In genomic region chr4:34549981-34550747, GRCm38 (mm10) we compare ENCODE assay signal across 8 mouse cellular contexts. TPM values are rescaled to one million over a fixed set of nuclear protein-coding genes. Genes with fewer than 3 reads are reported as not detected.
DNase-seq lines count a peak whose midpoint lies in the region; ATAC-seq and TF ChIP-seq lines count a peak whose summit lies in the region.

No protein-coding gene starts in this region.

- H3K9ac ChIP-seq in embryonic facial prominence, embryonic 14.5 days (ENCODE audit: low read depth, low read length), result peak overlapping the region; percentile 94
- peak overlapping the region; percentile 89 for H3K9ac ChIP-seq in heart, adult 2 months (ENCODE audit: low read depth, low read length)
- peak overlapping the region; percentile 98 for H3K9ac ChIP-seq in limb, embryonic 13.5 days
- H3K9ac ChIP-seq in midbrain, embryonic 16.5 days (ENCODE audit: low read depth, low read length), result peak overlapping the region; percentile 96

- no peaks in the 10 kb centered on the region for H3K27me3 ChIP-seq in embryonic facial prominence, embryonic 14.5 days (replicated peaks; ENCODE audit: control insufficient read depth, insufficient read depth, low read length)
- H3K27me3 ChIP-seq in heart, adult 2 months (ENCODE audit: control insufficient read depth, insufficient read depth, low read length), result no peaks in the 10 kb centered on the region
- no peaks in the 10 kb centered on the region for H3K27me3 ChIP-seq in limb, embryonic 13.5 days
- H3K27me3 ChIP-seq in midbrain, embryonic 16.5 days (ENCODE audit: control insufficient read depth, insufficient read depth, low read depth, low read length), result no peaks in the 10 kb centered on the region

- WGBS in embryonic facial prominence, embryonic 14.5 days, result 2% methylated on average over 38 of the region's 38 CpGs
- 3% methylated on average over 38 of the region's 38 CpGs for WGBS in heart, adult 2 months
- 2% methylated on average over 38 of the region's 38 CpGs for WGBS in limb, embryonic 13.5 days
- WGBS in midbrain, embryonic 16.5 days, result 3% methylated on average over 38 of the region's 38 CpGs

- TF ChIP-seq POLR2A in heart, adult 2 months (IDR thresholded peaks at IDR 0.05; ENCODE audit: insufficient read depth, low read depth, low read length), result peak; percentile 77

- intact Hi-C loops in heart, adult 2 months (cut with DNase I), result loop anchor here (2.0 to 10.0 kb wide), 4 partner anchors 65 to 1235 kb away; partner anchors contain the start of genes Orc3, Rars2, Rngtt and Slc35a1

- peaks cover 6% of the 10 kb centered on the region; the same call in 1 of the 2 replicates for H3K4me1 ChIP-seq in embryonic facial prominence, embryonic 14.5 days (ENCODE audit: control insufficient read depth, insufficient read depth, low read length)
- H3K4me1 ChIP-seq in heart, adult 2 months (ENCODE audit: control insufficient read depth, insufficient read depth, low read length), result peaks cover 6% of the 10 kb centered on the region
- H3K4me1 ChIP-seq in limb, embryonic 13.5 days, result peaks cover 15% of the 10 kb centered on the region
- H3K4me1 ChIP-seq in midbrain, embryonic 16.5 days (ENCODE audit: control insufficient read depth, insufficient read depth, low read length), result peaks cover 26% of the 10 kb centered on the region

- peak; percentile 98 for DNase-seq in 3T3-L1 (ENCODE audit: low read depth, low spot score)
- peak; percentile 95 to 96 for DNase-seq in adrenal gland, postnatal 4 days (ENCODE audit: low spot score in 2 of 2)
- DNase-seq in embryonic facial prominence, embryonic 14.5 days (ENCODE audit: low spot score), result peak; percentile 99
- peak; percentile 98 for DNase-seq in heart, adult 2 months
- peak; percentile 98 for DNase-seq in kidney, adult 8-10 months
- peak; percentile 95 to 97 for DNase-seq in spleen, postnatal 10 days (ENCODE audit: low spot score in 2 of 2)

- H3K27ac ChIP-seq in embryonic facial prominence, embryonic 14.5 days (replicated peaks; ENCODE audit: low read depth, low read length), result peak overlapping the region; percentile 92
- H3K27ac ChIP-seq in heart, adult 2 months, result peak overlapping the region; percentile 92
- H3K27ac ChIP-seq in limb, embryonic 13.5 days, result peak overlapping the region; percentile 94
- H3K27ac ChIP-seq in midbrain, embryonic 16.5 days (ENCODE audit: low read length), result peak overlapping the region; percentile 94

- H3K79me2 ChIP-seq in heart, adult 2 months (replicated peaks; ENCODE audit: control insufficient read depth, insufficient read depth, low read length), result peaks cover 2% of the 10 kb centered on the region; the same call in 1 of the 2 replicates

- TF ChIP-seq EP300 in heart, adult 2 months (IDR thresholded peaks at IDR 0.05; ENCODE audit: insufficient read depth, low read depth, low read length), result peak; percentile 78

- peak overlapping the region; percentile 95 for H3K4me3 ChIP-seq in embryonic facial prominence, embryonic 14.5 days (ENCODE audit: low read depth, low read length)
- H3K4me3 ChIP-seq in heart, adult 2 months, result peak overlapping the region; percentile 81
- peak overlapping the region; percentile 98 for H3K4me3 ChIP-seq in limb, embryonic 13.5 days
- peak overlapping the region; percentile 91 for H3K4me3 ChIP-seq in midbrain, embryonic 16.5 days (ENCODE audit: low read depth, low read length)

- H3K36me3 ChIP-seq in embryonic facial prominence, embryonic 14.5 days (ENCODE audit: control insufficient read depth, insufficient read depth, low read length), result no peaks in the 10 kb centered on the region
- H3K36me3 ChIP-seq in heart, adult 2 months (ENCODE audit: control insufficient read depth, insufficient read depth, low read length), result peaks cover 12% of the 10 kb centered on the region
- H3K36me3 ChIP-seq in limb, embryonic 13.5 days, result 0 out of 2 replicates have a peak, but pooled peaks cover 2% of the 10 kb centered on the region
- H3K36me3 ChIP-seq in midbrain, embryonic 16.5 days (ENCODE audit: control insufficient read depth, insufficient read depth, low read length), result no peaks in the 10 kb centered on the region

- no peak for TF ChIP-seq CTCF in heart, adult 2 months (IDR thresholded peaks at IDR 0.05)

- peak; percentile 95 for ATAC-seq in embryonic facial prominence, embryonic 14.5 days (ENCODE audit: low read depth)
- ATAC-seq in limb, embryonic 13.5 days (ENCODE audit: low FRiP score, low read depth), result peak; percentile 95
- peak; percentile 96 for ATAC-seq in midbrain, embryonic 16.5 days

- no peaks in the 10 kb centered on the region for H3K9me3 ChIP-seq in embryonic facial prominence, embryonic 14.5 days (ENCODE audit: control insufficient read depth, low read length)
- no peaks in the 10 kb centered on the region for H3K9me3 ChIP-seq in limb, embryonic 13.5 days
- H3K9me3 ChIP-seq in midbrain, embryonic 16.5 days (replicated peaks; ENCODE audit: control insufficient read depth, low read length, poor library complexity, severe bottlenecking), result no peaks in the 10 kb centered on the region

- peak overlapping the region; percentile 62 for H3K4me2 ChIP-seq in embryonic facial prominence, embryonic 14.5 days (ENCODE audit: low read depth, low read length)
- peak overlapping the region; percentile 69 for H3K4me2 ChIP-seq in limb, embryonic 13.5 days (replicated peaks)
- H3K4me2 ChIP-seq in midbrain, embryonic 16.5 days (ENCODE audit: low read length), result peak overlapping the region; percentile 66

RNA-seq across cellular contexts. Expression of gene Akirin2, which starts 0.6 kb away (rescaled TPM):
- total RNA-seq in adrenal gland, postnatal 4 days (2021), result 10 to 100 TPM; 85.7 to 87.0 TPM
- 55.0 and 56.0 TPM in 2 replicates for polyA plus RNA-seq in embryonic facial prominence, embryonic 14.5 days (2014; fragmentation: Nextera tagmentation; extraction: Ambion mirVana)
- total RNA-seq in heart, adult 2 months (2021), result 10 to 100 TPM; 54.5 to 62.4 TPM
- 23.8 and 36.1 TPM in 2 replicates for polyA plus RNA-seq in heart, adult 2 months (2012; rRNA removed)
- 53.8 and 59.7 TPM in 2 replicates for polyA plus RNA-seq in limb, embryonic 13.5 days (2015; fragmentation: Nextera tagmentation; extraction: Ambion mirVana)
- 68.4 and 81.2 TPM in 2 replicates for polyA plus RNA-seq in midbrain, embryonic 16.5 days (2015; fragmentation: Nextera tagmentation; extraction: Ambion mirVana)

Comparison
In these comparisons a context has a peak if more than half of its experiments do, and no peak if none do; other contexts are left out.
1. Peak in every context shown above with its lines: DNase-seq, ATAC-seq, H3K4me3 ChIP-seq and H3K27ac ChIP-seq.